Mouse (Mus musculus): ENCODE results near the gene Rhobtb1.

DNA sequence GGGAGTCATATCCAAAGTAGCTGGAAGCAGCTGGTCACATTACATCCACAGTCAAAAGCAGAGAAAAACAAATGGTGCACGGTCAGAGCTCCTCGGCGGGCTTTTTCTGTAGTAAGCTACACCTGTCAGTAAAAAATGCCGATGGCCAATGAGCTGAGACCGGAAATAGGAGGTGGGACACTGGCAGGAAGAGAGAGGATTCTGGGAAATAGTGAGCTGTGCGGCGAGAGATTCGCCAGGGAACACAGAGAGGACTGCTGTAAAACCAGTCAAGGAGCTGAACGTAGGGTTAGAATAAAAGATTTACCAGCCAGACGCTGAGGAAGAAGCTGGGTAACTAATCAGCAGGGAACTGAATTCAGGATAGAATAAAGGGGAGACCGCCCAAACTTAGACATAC is 167.3 kb downstream of the Rhobtb1 start:
- TF ChIP-seq TCF3 (IDR thresholded peaks at IDR 0.05; ENCODE audit: insufficient read length, low read depth) (no peak), POLR2A (IDR thresholded peaks at IDR 0.05; ENCODE audit: insufficient read length, low read depth) (no peak), MYOG (IDR thresholded peaks at IDR 0.05; ENCODE audit: control insufficient read depth in 1 of 3, insufficient read depth in 1 of 3, insufficient read length in 2 of 3, low read depth in 2 of 3) (no peak), TCF12 (IDR thresholded peaks at IDR 0.05; ENCODE audit: insufficient read depth, poor library complexity, severe bottlenecking) (no peak)
